ENCODE assay signal across 17 mouse cellular contexts in genomic region chr11:99168030-99168474, GRCm38 (mm10). TPM values are rescaled to one million over a fixed set of nuclear protein-coding genes. Genes with fewer than 3 reads are reported as not detected.
DNase-seq lines count a peak whose midpoint lies in the region; ATAC-seq and TF ChIP-seq lines count a peak whose summit lies in the region.
"Had no signal": no experiment of that assay in that cellular context is flagged by ENCODE, and none has a peak within 500 bp of the region (broad histone marks: within the 10 kb centered on the region; RNA-seq: fewer than 3 reads in every experiment).

No protein-coding gene starts in this region.

- no peaks in the 10 kb centered on the region for H3K9me3 ChIP-seq in intestine, postnatal 0 days (ENCODE audit: control insufficient read depth)
- no peaks in the 10 kb centered on the region for H3K9me3 ChIP-seq in intestine, embryonic 15.5 days
- H3K9me3 ChIP-seq: embryonic facial prominence, embryonic 12.5 days; midbrain, embryonic 12.5 days; neural tube, embryonic 13.5 days had no signal

- no peaks in the 10 kb centered on the region for H3K27me3 ChIP-seq in intestine, postnatal 0 days (replicated peaks; ENCODE audit: control insufficient read depth, insufficient read depth, low read length)
- no peaks in the 10 kb centered on the region for H3K27me3 ChIP-seq in intestine, embryonic 15.5 days (replicated peaks)
- H3K27me3 ChIP-seq: midbrain, embryonic 12.5 days; neural tube, embryonic 13.5 days had no signal

- no peak overlapping the region for H3K4me3 ChIP-seq in intestine, postnatal 0 days (ENCODE audit: low read depth, low read length)
- H3K4me3 ChIP-seq in intestine, embryonic 15.5 days (replicated peaks): no peak overlapping the region
- H3K4me3 ChIP-seq: embryonic facial prominence, embryonic 12.5 days; midbrain, embryonic 12.5 days; neural tube, embryonic 13.5 days had no signal

- no peaks in the 10 kb centered on the region for H3K4me1 ChIP-seq in intestine, postnatal 0 days (replicated peaks; ENCODE audit: control insufficient read depth, insufficient read depth, low read length)
- H3K4me1 ChIP-seq in intestine, embryonic 15.5 days (replicated peaks): no peaks in the 10 kb centered on the region
- H3K4me1 ChIP-seq: embryonic facial prominence, embryonic 12.5 days; neural tube, embryonic 13.5 days had no signal

- H3K36me3 ChIP-seq in intestine, postnatal 0 days (ENCODE audit: control insufficient read depth, insufficient read depth): no peaks in the 10 kb centered on the region
- H3K36me3 ChIP-seq in intestine, embryonic 15.5 days: no peaks in the 10 kb centered on the region
- H3K36me3 ChIP-seq: embryonic facial prominence, embryonic 12.5 days; midbrain, embryonic 12.5 days; neural tube, embryonic 13.5 days had no signal

- WGBS in intestine, postnatal 0 days: 65% methylated on average over 12 of the region's 12 CpGs
- 67% methylated on average over 12 of the region's 12 CpGs for WGBS in intestine, embryonic 15.5 days

- peak; percentile 80 for DNase-seq in CD4-positive, CD25-positive, alpha-beta regulatory T cell, adult 2 months (ENCODE audit: low read depth, low spot score)
- peak; percentile 72 for DNase-seq in spleen, adult 12 weeks (ENCODE audit: low spot score)
- DNase-seq in layer of hippocampus, postnatal 36 days: no peak
- no peak for DNase-seq in layer of hippocampus, postnatal 14 days (ENCODE audit: low spot score in 2 of 2)
- DNase-seq in Muller cell, postnatal 12 days (ENCODE audit: inconsistent ontology term): no peak
- DNase-seq: cerebellum, postnatal 25 days; kidney, adult 8-10 months; lung, adult 2 months; retina, postnatal 1 day had no signal

- no peak overlapping the region for H3K27ac ChIP-seq in intestine, postnatal 0 days (ENCODE audit: low read depth, low read length)
- no peak overlapping the region for H3K27ac ChIP-seq in intestine, embryonic 15.5 days
- H3K27ac ChIP-seq: embryonic facial prominence, embryonic 12.5 days; midbrain, embryonic 12.5 days; neural tube, embryonic 13.5 days had no signal

- ATAC-seq in intestine, postnatal 0 days: no peak
- no peak for ATAC-seq in intestine, embryonic 15.5 days
- peak; percentile 61 for ATAC-seq in granulocyte monocyte progenitor cell, adult 5-6 weeks (replicated peaks; ENCODE audit: poor library complexity, severe bottlenecking)

- TF ChIP-seq CTCF in intestine, postnatal 0 days (IDR thresholded peaks at IDR 0.05; ENCODE audit: low read depth): no peak

- no peak overlapping the region for H3K9ac ChIP-seq in intestine, postnatal 0 days (ENCODE audit: low read depth, low read length)
- no peak overlapping the region for H3K9ac ChIP-seq in intestine, embryonic 15.5 days
- H3K9ac ChIP-seq: embryonic facial prominence, embryonic 12.5 days; midbrain, embryonic 12.5 days; neural tube, embryonic 13.5 days had no signal

- 0 out of 2 replicates have a peak overlapping the region, but pooled peaks have one; percentile 1 for H3K4me2 ChIP-seq in intestine, postnatal 0 days (replicated peaks; ENCODE audit: low read depth)
- no peak overlapping the region for H3K4me2 ChIP-seq in intestine, embryonic 15.5 days (replicated peaks)
- H3K4me2 ChIP-seq: embryonic facial prominence, embryonic 12.5 days; heart, embryonic 11.5 days; midbrain, embryonic 12.5 days; neural tube, embryonic 13.5 days had no signal

RNA-seq across cellular contexts. Expression of gene Ccr7, which starts 13.2 kb away (rescaled TPM):
- 0.14 TPM in 1 of 2 replicates, not detected in the other for polyA plus RNA-seq in intestine, postnatal 0 days (2015; fragmentation: Nextera tagmentation; extraction: Ambion mirVana)
- 0.43 and 0.87 TPM in 2 replicates for polyA plus RNA-seq in intestine, embryonic 15.5 days (2015; fragmentation: Nextera tagmentation; extraction: Ambion mirVana)
- total RNA-seq in granulocyte monocyte progenitor cell, adult 5-6 weeks (2014; fragmentation: Nextera tagmentation): not detected in 2 replicates
- 0.34 TPM in 1 of 2 replicates, not detected in the other for total RNA-seq in granulocyte monocyte progenitor cell, adult 5-6 weeks (2017)
- not detected for total RNA-seq in layer of hippocampus, postnatal 36 days (2021)
- total RNA-seq in layer of hippocampus, postnatal 14 days (2021): not detected
- total RNA-seq: gastrocnemius, adult 18-20 months had no signal
- polyA plus RNA-seq: neural tube, embryonic 13.5 days had no signal

Comparison
In these comparisons a context has a peak if more than half of its experiments do, and no peak if none do; other contexts are left out.
1. DNase-seq: peak in CD4-positive, CD25-positive, alpha-beta regulatory T cell, adult 2 months (single experiment) and spleen, adult 12 weeks (single experiment); none in layer of hippocampus, postnatal 36 days (0 of 2), layer of hippocampus, postnatal 14 days (0 of 2) and Muller cell, postnatal 12 days (single experiment).